Mouse (Mus musculus): Measurements from ENCODE around the gene Exoc4.

DNA sequence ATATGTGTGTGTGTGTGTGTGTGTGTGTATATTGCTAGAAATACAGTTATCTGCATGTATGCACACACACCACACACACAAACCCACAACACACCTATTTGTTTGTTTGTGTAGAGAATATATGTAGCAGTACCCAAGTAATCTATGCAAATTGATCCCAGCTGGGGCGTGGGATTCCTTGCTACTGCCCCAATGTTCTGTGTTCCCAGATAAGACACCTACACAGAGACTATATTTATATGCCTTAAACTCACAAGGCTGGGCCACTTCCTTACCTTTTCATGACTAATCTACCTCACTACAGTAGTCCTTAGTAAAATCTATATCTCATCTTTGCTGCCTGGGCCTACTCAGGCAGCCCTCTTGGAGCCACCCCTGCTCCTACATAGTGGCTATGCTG, 312.0 kb downstream of the Exoc4 start:
- no peak for TF ChIP-seq CTCF (IDR thresholded peaks at IDR 0.05; ENCODE audit: low read depth, low read length)
- no peak for TF ChIP-seq GATA1 (IDR thresholded peaks at IDR 0.05; ENCODE audit: borderline replicate concordance, low read length)
- TF ChIP-seq TAL1 (conservative IDR thresholded peaks at IDR 0.05; ENCODE audit: low read depth, low read length) = no peak
- no peak for TF ChIP-seq POLR2AphosphoS5 (IDR thresholded peaks at IDR 0.05; ENCODE audit: insufficient replicate concordance, low read depth, low read length)
- no peak for TF ChIP-seq GATA2 (IDR thresholded peaks at IDR 0.05; ENCODE audit: borderline replicate concordance, low read depth, low read length)

Measured in G1E (cell line).